Mouse (Mus musculus): ENCODE measurements at regions not wholly inside any gene's neighbourhood (a gene's known extent, or its start where the extent isn't known, plus 50 kb on each side); places are given as distances from the start of the nearest gene placed in this dataset.

DNA sequence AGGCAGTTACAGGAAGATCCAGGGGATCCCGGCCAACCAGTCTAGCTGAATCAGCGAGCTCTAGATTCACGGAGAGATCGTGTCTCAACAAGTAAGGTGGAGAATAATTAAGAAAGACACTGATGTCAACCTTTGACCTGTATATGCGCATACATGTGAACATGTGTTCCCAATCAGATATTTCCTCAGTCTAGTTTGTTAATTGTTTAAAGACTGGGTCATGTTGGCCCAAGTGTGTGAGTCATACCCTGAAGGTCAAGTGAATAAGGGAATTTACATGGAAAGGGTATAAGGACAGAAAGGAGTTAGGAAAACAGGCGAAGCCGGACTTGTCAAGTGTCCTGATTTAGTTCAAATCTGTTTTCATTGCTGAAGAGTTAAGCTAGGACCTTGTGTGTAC is 76.4 kb upstream of the Mmadhc start:
- no peak for TF ChIP-seq POLR2A (IDR thresholded peaks at IDR 0.05; ENCODE audit: borderline replicate concordance, extremely low read depth, low read depth, low read length)
- no peak for TF ChIP-seq CTCF (IDR thresholded peaks at IDR 0.05; ENCODE audit: insufficient read depth, low read length)

Data from lung, adult 2 months (tissue).